Mouse (Mus musculus) kidney, postnatal 0 days (tissue): ENCODE measurements around the gene Lpxn. TPM values are rescaled to one million over a fixed set of nuclear protein-coding genes. Genes with fewer than 3 reads are reported as not detected.

Source experiments
- ATAC-seq: fragments of 200-750 bp; cut with Nextera tagmentation; replicated peaks from 2 replicates; pipeline ENCODE4 v1.8.0; 2017; ENCODE audit warnings: low read depth, moderate number of reproducible peaks, moderate TSS enrichment, moderate library complexity; ENCODE audit not compliant: low FRiP score
- DNase-seq: peaks from one replicate; pipeline ENCODE4 v3.0.0-alpha.2; 2016; ENCODE audit warnings: low spot score
- H3K27ac ChIP-seq: fragments of 300-500 bp; sonication (generic); 2 replicates; pipeline ENCODE4 v1.5.1; 2014; ENCODE audit warnings: mild to moderate bottlenecking
- H3K27me3 ChIP-seq: fragments of 300-500 bp; sonication (generic); 2 replicates; pipeline ENCODE4 v1.6.1; 2014; ENCODE audit warnings: low read length, mixed read lengths; ENCODE audit not compliant: insufficient read depth
- H3K36me3 ChIP-seq: fragments of 300-500 bp; sonication (generic); 2 replicates; pipeline ENCODE4 v1.6.1; 2014; ENCODE audit warnings: low read length, mixed read lengths; ENCODE audit not compliant: insufficient read depth
- H3K4me1 ChIP-seq: fragments of 300-500 bp; sonication (generic); replicated peaks from 2 replicates; pipeline ENCODE4 v1.6.1; 2014; ENCODE audit warnings: antibody characterized with exemption, low read length, mixed read lengths; ENCODE audit not compliant: insufficient read depth
- H3K4me2 ChIP-seq: fragments of 300-500 bp; sonication (generic); 2 replicates; pipeline ENCODE4 v1.6.1; 2014; ENCODE audit warnings: mild to moderate bottlenecking, low read length, moderate library complexity, mixed read lengths
- H3K4me3 ChIP-seq: fragments of 300-500 bp; sonication (generic); replicated peaks from 2 replicates; pipeline ENCODE4 v1.5.1; 2014; ENCODE audit warnings: low read depth, low read length
- H3K9ac ChIP-seq: fragments of 300-500 bp; sonication (generic); 2 replicates; pipeline ENCODE4 v1.6.1; 2014; ENCODE audit warnings: low read depth, low read length
- H3K9me3 ChIP-seq: fragments of 300-500 bp; sonication (generic); replicated peaks from 2 replicates; pipeline ENCODE4 v1.6.1; 2016; ENCODE audit warnings: low read length, inconsistent platforms, mixed read lengths
- CTCF ChIP-seq: IDR thresholded peaks from 2 replicates; pipeline ENCODE4 v1.5.1; 2016; ENCODE audit warnings: antibody characterized with exemption, low read depth, mild to moderate bottlenecking, moderate library complexity
- WGBS: fragments of 180-500 bp; shearing (Covaris S2); extraction: QIAGEN DNeasy Blood & Tissue Kit; methylation state at CpG from one replicate; pipeline ENCODE4 v1.1.7; 2014; 5-methylcytosine and 5-hydroxymethylcytosine counted together
- polyA plus RNA-seq: library from polyadenylated mRNA; unstranded; fragments of >200 nt; fragmentation: Nextera tagmentation; extraction: Ambion mirVana; gene quantifications from 2 replicates; pipeline ENCODE4 v1.2.1, GENCODE M21; 2015

Lpxn gene
- polyA plus RNA-seq, 1 experiment from 2014 or later: 2.2 TPM

DNA sequence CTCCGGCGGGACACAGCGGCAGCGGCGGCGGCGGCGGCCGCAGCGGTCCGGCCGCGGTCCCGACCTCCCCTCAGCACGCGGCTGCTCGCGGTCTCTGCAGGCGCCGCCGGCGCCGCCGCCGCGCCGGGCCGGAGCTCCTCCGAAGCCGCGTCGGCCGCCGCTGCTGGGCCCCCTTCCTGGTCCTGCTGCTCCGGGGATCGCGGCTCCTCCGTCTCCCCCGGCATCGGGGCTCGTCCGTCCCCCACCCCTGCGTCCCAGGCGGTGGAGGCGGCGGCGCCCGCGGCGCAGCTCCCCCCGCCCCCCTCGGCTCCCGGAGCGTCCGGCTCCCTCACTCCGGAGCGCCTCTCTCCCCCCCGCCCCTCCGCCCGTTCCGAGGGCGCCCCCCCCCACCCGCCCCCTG, 883 bp upstream of the Lpxn start:
- H3K36me3 ChIP-seq: no peaks in the 10 kb centered on the region
- H3K9me3 ChIP-seq: no peaks in the 10 kb centered on the region
- peak overlapping the region; percentile 100 for H3K27ac ChIP-seq
- H3K9ac ChIP-seq: peak overlapping the region; percentile 100
- peak overlapping the region; percentile 57 for H3K4me2 ChIP-seq
- H3K4me1 ChIP-seq: 0 out of 2 replicates have a peak, but pooled peaks cover 2% of the 10 kb centered on the region
- no peaks in the 10 kb centered on the region for H3K27me3 ChIP-seq
- ATAC-seq (no peak), DNase-seq (no peak)
- 1% methylated on average over 35 of the region's 63 CpGs for WGBS
- peak overlapping the region; percentile 99 for H3K4me3 ChIP-seq
- no peak for TF ChIP-seq CTCF

DNA sequence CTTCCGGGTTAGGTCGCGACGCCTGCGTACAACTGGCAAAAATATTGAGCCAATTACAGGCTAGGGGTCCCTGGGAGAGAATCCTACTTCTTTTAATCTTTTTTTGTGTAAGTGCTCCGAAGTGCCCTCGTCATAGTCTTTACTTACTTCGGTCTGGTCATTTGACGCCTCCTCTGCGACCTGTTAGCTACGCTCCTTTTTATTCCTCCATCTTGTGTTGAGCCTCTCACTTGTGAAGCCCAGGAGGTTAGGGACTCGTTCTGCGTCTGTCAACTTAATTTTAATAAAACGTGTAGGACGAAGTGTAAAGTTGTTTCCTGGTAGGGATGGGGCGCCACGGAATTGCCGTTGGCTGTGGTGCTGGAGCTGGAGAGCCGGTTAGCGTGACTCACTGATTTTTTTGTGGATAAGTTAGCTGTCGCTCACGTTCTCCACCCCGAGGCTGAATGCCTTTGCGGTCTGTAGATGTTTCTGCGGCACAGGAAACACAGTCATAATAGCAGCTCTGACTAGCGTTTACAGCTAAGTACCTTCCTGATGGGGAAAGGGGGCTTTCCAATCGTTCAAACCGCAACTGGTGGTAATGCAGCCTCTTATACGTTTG, 437 bp downstream of the Lpxn start:
- H3K4me1 ChIP-seq: 0 out of 2 replicates have a peak, but pooled peaks cover 2% of the 10 kb centered on the region
- DNase-seq: peak; percentile 72
- no peaks in the 10 kb centered on the region for H3K27me3 ChIP-seq
- peak; percentile 1; the same call in 1 of the 2 replicates for ATAC-seq
- H3K4me3 ChIP-seq: peak overlapping the region; percentile 99
- WGBS: under 1% methylated on average over 29 of the region's 29 CpGs
- peak overlapping the region; percentile 71 for H3K4me2 ChIP-seq
- peak overlapping the region; percentile 68 for H3K9ac ChIP-seq
- TF ChIP-seq CTCF: no peak; the same call in 1 of the 2 replicates
- H3K9me3 ChIP-seq: no peaks in the 10 kb centered on the region
- no peaks in the 10 kb centered on the region for H3K36me3 ChIP-seq
- peak overlapping the region; percentile 100 for H3K27ac ChIP-seq

DNA sequence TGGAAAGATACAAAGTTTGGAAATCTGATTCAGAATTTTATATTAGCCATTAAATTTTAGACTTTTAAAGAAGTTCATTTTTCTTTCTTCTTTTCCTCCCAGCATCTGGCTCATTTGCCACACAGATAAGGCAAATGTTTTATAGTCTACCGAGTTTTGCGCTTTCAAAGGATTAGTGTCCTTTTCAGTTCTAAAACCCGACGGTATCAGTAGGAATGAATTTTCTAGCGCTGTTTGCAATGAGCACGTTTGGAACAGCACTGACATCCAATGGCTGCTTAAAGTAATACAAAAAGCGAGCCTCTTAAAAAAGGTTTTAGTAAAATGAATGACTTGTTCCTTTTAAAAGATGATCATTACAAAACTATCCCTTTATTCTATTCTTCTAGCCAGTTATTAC, 1.1 kb downstream of the Lpxn start:
- Histone ChIP-seq H3K4me3 (peak overlapping the region; percentile 99), H3K4me1 (no peaks in the 10 kb centered on the region), H3K27ac (peak overlapping the region; percentile 100), H3K9ac (peak overlapping the region; percentile 68), H3K4me2 (peak overlapping the region; percentile 71), H3K36me3 (no peaks in the 10 kb centered on the region), H3K9me3 (no peaks in the 10 kb centered on the region), H3K27me3 (no peaks in the 10 kb centered on the region)
- 1% methylated on average over 7 of the region's 7 CpGs for WGBS
- TF ChIP-seq CTCF: peak; percentile 64
- peak; percentile 85 for DNase-seq
- ATAC-seq: no peak

DNA sequence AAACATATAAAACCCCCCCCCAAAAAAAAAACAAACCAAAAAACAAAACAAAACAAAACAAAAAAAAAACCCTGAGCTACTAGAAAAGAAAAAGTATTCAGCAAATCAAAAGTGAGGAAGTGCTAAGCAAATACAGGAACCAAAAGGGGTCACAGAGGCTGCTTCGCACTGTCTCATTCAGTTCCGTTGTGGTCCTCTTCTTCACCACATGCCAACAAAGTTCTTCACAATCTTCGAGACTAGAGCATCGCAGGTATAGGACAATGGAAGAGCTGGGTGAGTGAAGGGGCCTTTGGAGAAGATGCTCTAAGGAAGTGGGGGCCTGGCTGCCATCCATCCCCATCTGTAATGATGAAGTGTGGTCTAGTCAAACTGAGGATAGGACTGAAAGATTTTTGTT, 2.4 kb downstream of the Lpxn start:
- H3K9ac ChIP-seq: no peak overlapping the region
- H3K9me3 ChIP-seq: no peaks in the 10 kb centered on the region
- H3K4me1 ChIP-seq: no peaks in the 10 kb centered on the region
- ATAC-seq (no peak), DNase-seq (no peak)
- H3K27ac ChIP-seq: no peak overlapping the region
- TF ChIP-seq CTCF: no peak
- no peak overlapping the region for H3K4me3 ChIP-seq
- no peaks in the 10 kb centered on the region for H3K27me3 ChIP-seq
- H3K36me3 ChIP-seq: no peaks in the 10 kb centered on the region
- WGBS: 80% methylated on average over 4 of the region's 4 CpGs
- no peak overlapping the region for H3K4me2 ChIP-seq

DNA sequence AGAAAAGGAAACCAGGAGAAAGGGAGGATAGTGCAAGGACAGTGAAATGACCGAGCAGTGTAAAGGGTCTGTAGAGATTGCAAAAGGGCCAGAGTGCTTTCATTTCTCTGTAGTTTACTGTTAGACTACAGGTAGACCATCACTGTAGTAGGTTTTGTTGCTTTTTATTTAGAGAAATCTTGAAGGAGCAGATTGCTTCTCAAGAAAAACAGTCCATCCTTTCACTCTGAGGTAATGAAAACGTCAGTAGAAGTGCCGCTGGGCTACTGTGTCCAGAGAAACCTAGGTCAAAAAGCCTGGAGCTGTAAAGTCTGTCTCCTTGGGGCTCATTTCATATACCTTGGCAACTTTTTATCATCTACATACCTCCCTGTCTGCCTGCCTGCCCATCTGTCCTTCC, 3.1 kb downstream of the Lpxn start:
- H3K4me1 ChIP-seq: no peaks in the 10 kb centered on the region
- H3K4me3 ChIP-seq: no peak overlapping the region
- no peak for ATAC-seq
- no peak for TF ChIP-seq CTCF
- no peaks in the 10 kb centered on the region for H3K27me3 ChIP-seq
- no peak overlapping the region for H3K4me2 ChIP-seq
- no peak overlapping the region for H3K9ac ChIP-seq
- H3K9me3 ChIP-seq: no peaks in the 10 kb centered on the region
- WGBS: 87% methylated on average over 3 of the region's 3 CpGs
- no peaks in the 10 kb centered on the region for H3K36me3 ChIP-seq
- H3K27ac ChIP-seq: no peak overlapping the region
- DNase-seq: no peak

DNA sequence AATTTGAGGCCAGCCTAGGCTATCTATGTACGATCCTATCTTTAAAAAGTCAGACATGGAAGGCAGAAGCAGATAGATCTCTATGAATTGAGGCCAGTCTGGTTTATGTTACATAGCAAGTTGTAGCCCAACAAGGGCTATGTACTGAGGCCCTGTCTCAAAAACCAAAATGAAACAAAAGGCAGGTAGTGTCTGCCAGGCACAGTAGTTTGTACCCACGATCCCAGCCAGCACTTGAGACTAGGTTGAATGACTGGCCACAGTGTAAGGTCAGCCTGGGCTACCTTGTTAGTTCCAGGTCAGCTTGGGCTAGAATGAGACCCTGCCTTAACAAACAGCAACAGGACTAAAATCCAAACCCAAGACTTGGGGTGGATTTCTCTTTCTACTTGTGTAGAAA, 4.6 kb downstream of the Lpxn start:
- Histone ChIP-seq H3K9me3 (no peaks in the 10 kb centered on the region), H3K4me3 (no peak overlapping the region), H3K4me2 (no peak overlapping the region), H3K27me3 (no peaks in the 10 kb centered on the region), H3K9ac (no peak overlapping the region), H3K4me1 (no peaks in the 10 kb centered on the region), H3K27ac (no peak overlapping the region), H3K36me3 (no peaks in the 10 kb centered on the region)
- 71% methylated on average over 2 of the region's 2 CpGs for WGBS
- TF ChIP-seq CTCF: no peak
- no peak for DNase-seq
- no peak for ATAC-seq

DNA sequence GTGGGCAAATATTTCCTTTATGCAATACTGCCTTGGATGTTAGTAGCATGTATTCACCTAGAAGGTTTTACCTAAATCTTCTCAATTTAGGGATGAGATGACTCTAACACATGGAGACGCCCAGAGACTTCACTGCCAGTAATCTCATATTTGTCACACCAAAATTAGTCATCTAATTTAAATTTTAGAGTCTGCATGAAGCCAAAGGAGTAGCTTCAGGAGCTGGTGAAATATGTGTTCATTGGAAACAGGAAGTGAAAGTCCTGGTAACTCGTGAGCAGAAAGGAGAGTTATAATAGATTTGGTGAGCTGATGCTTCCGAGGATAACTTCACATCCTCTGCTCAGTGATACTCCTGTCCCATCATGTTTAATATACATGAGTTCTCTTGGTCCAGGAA, 5.1 kb downstream of the Lpxn start:
- Histone ChIP-seq H3K4me2 (no peak overlapping the region), H3K9me3 (no peaks in the 10 kb centered on the region), H3K27ac (no peak overlapping the region), H3K9ac (no peak overlapping the region), H3K4me3 (no peak overlapping the region), H3K27me3 (no peaks in the 10 kb centered on the region), H3K4me1 (no peaks in the 10 kb centered on the region), H3K36me3 (no peaks in the 10 kb centered on the region)
- no peak for DNase-seq
- 61% methylated on average over 3 of the region's 3 CpGs for WGBS
- no peak for TF ChIP-seq CTCF
- ATAC-seq: no peak
